Mouse (Mus musculus) ES-E14 (cell line): ENCODE results near the gene Cxcl13. TPM values are rescaled to one million over a fixed set of nuclear protein-coding genes. Genes with fewer than 3 reads are reported as not detected.

Experiments
- DNase-seq: peaks from one replicate; pipeline ENCODE4 v3.0.0-alpha.2; 2013; ENCODE audit warnings: low read depth, low spot score
- H3K27ac ChIP-seq: 2 replicates; pipeline ENCODE4 v1.5.1; 2012; ENCODE audit warnings: low read depth, mild to moderate bottlenecking, low read length, moderate library complexity, mixed read lengths; ENCODE audit not compliant: poor library complexity, insufficient read depth, severe bottlenecking
- H3K36me3 ChIP-seq: 2 replicates; pipeline ENCODE4 v1.6.1; 2012; ENCODE audit warnings: mild to moderate bottlenecking, low read length, moderate library complexity, mixed read lengths; ENCODE audit not compliant: control insufficient read depth, poor library complexity, insufficient read depth, severe bottlenecking
- H3K4me1 ChIP-seq, 2 experiments: fragments of 150-350 bp in 1 of 2; sonication (generic) in 1 of 2; 2 replicates each; pipeline ENCODE4 v1.6.1; 2012; ENCODE audit warnings: low read length in 2 of 2, mild to moderate bottlenecking in 1 of 2, mixed read lengths in 1 of 2; ENCODE audit not compliant: control insufficient read depth in 2 of 2, insufficient read depth in 2 of 2, poor library complexity in 1 of 2
- H3K4me3 ChIP-seq, 2 experiments: fragments of 150-350 bp in 1 of 2; sonication (generic) in 1 of 2; 2 replicates each; pipeline ENCODE4 v1.5.1; 2012; ENCODE audit warnings: low read length in 2 of 2, low read depth in 1 of 2, mild to moderate bottlenecking in 1 of 2, mixed read lengths in 1 of 2; ENCODE audit not compliant: insufficient read depth in 1 of 2, poor library complexity in 1 of 2, severe bottlenecking in 1 of 2
- H3K9ac ChIP-seq: 2 replicates; pipeline ENCODE4 v1.6.1; 2012; ENCODE audit warnings: low read depth, mild to moderate bottlenecking, low read length, mixed read lengths; ENCODE audit not compliant: poor library complexity, insufficient read depth, severe bottlenecking
- H3K9me3 ChIP-seq: fragments of 150-350 bp; sonication (generic); 2 replicates; pipeline ENCODE4 v1.6.1; 2012; ENCODE audit warnings: low read depth, mild to moderate bottlenecking, low read length; ENCODE audit not compliant: control insufficient read depth, insufficient read depth
- CHD2 ChIP-seq: IDR thresholded peaks from 2 replicates; pipeline ENCODE4 v1.6.1; 2014; ENCODE audit warnings: mild to moderate bottlenecking, low read depth, low read length, inconsistent platforms
- HCFC1 ChIP-seq: IDR thresholded peaks from 2 replicates; pipeline ENCODE4 v1.6.1; 2012; ENCODE audit warnings: low read length, inconsistent platforms, borderline replicate concordance; ENCODE audit not compliant: insufficient read depth
- MAFK ChIP-seq: IDR thresholded peaks from 2 replicates; pipeline ENCODE4 v1.6.1; 2014; ENCODE audit warnings: mild to moderate bottlenecking, low read depth, low read length, inconsistent platforms; ENCODE audit not compliant: insufficient read depth
- ZC3H11A ChIP-seq: IDR thresholded peaks from 2 replicates; pipeline ENCODE4 v1.6.1; 2012; ENCODE audit warnings: low read depth, mild to moderate bottlenecking, inconsistent platforms, low read length, borderline replicate concordance
- ZNF384 ChIP-seq: IDR thresholded peaks from 2 replicates; pipeline ENCODE4 v1.6.1; 2012; ENCODE audit warnings: low read depth, low read length, inconsistent platforms
- in situ Hi-C, 2 experiments: fragments of 600-800 bp; cut with MboI; formaldehyde crosslinking; loops; one replicate each; pipeline ENCODE4 v1.15.1; 2025; ENCODE audit warnings: low sequenced_read_pairs in 2 of 2, inconsistent platforms in 1 of 2; ENCODE audit not compliant: unreplicated experiment in 2 of 2
- total RNA-seq: library from RNA; depleted of rRNA; stranded (reverse); fragments of 300-350 nt; gene quantifications from 2 replicates; pipeline ENCODE4 v1.2.3, GENCODE M21; 2012

The Cxcl13 gene
- total RNA-seq, 1 experiment: not detected

DNA sequence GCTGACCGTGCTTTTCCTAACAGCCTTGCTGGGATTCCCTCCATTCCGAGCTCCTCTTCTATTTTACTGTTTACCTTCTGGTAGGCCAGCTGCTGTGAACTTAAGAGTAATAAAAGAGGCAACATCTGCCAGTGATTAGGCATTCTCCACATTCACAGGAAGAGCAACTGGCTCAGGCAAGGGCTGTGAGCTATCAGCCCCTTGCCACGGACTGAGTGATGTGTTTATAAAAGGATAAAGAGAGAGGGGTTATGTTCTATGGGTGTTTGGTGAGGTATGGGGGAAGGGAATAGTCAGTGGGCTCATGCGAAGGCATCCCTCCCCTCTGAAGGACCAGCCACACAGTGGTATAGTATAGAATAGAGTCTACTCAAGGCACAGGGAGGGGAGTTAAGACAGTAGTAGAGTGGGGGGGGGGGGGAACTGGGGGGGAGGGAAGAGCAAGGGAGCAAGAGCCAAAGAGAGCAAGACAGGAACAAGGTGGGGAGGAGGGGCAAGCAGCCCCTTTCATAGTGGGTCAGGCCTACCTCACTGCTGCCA, 16.0 kb upstream of the Cxcl13 start:
- no peak overlapping the region for H3K4me3 ChIP-seq
- H3K9me3 ChIP-seq: no peaks in the 10 kb centered on the region
- H3K36me3 ChIP-seq: no peaks in the 10 kb centered on the region
- no peak overlapping the region for H3K27ac ChIP-seq
- in situ Hi-C loops: no loop called here
- no peak for DNase-seq
- H3K9ac ChIP-seq: no peak overlapping the region
- TF ChIP-seq MAFK: no peak
- no peak for TF ChIP-seq HCFC1
- TF ChIP-seq ZNF384: no peak
- TF ChIP-seq ZC3H11A: no peak
- no peak for TF ChIP-seq CHD2
- no peaks in the 10 kb centered on the region for H3K4me1 ChIP-seq

DNA sequence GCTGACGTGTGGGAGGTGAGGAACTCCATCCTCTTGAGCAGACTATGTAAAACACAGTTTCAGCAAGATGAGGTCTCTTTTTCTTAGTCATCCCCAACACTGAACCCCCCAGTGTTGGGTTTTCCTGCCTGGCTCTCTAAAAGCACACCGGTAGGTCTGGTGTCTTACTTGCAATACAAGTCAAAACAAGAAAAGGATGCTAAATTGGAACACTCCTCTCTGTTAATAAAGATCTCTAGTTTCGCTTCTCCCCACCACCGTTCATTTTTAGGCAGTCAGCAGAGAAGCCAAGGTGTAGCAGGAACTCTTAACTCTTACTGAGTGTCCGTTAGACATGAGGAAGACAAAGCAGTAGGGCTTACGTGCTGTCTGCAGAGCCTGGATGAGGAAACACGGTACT, 15.2 kb upstream of the Cxcl13 start:
- Histone ChIP-seq H3K9me3 (no peaks in the 10 kb centered on the region), H3K4me1 (no peaks in the 10 kb centered on the region), H3K9ac (no peak overlapping the region), H3K4me3 (no peak overlapping the region), H3K27ac (no peak overlapping the region), H3K36me3 (no peaks in the 10 kb centered on the region)
- in situ Hi-C loops: no loop called here
- DNase-seq: no peak
- no peak for TF ChIP-seq MAFK
- no peak for TF ChIP-seq ZNF384
- no peak for TF ChIP-seq HCFC1
- no peak for TF ChIP-seq CHD2
- no peak for TF ChIP-seq ZC3H11A

DNA sequence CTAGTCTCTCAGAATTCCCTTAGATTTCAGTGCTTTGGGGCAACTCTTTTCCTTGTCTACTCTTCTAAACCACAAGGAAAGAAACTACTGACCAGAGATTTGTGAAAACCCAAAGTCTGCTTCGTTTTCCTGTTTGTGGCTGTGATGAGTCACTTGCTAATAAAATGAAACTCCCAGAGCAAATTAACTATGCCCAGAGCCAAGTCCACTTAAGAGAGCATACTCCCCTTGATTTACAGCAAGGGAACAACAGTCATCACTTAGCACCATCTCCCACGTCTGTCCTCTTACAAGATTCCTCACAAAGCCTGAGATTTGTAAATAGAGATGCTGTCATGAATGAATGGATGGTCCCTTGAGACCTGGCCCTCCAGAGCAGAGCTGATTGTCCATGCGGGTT, 11.6 kb upstream of the Cxcl13 start:
- Histone ChIP-seq H3K4me3 (no peak overlapping the region), H3K4me1 (no peaks in the 10 kb centered on the region), H3K36me3 (no peaks in the 10 kb centered on the region), H3K9me3 (no peaks in the 10 kb centered on the region), H3K27ac (no peak overlapping the region), H3K9ac (no peak overlapping the region)
- no peak for TF ChIP-seq CHD2
- no peak for TF ChIP-seq ZNF384
- no peak for TF ChIP-seq ZC3H11A
- no peak for TF ChIP-seq MAFK
- TF ChIP-seq HCFC1: no peak
- no peak for DNase-seq
- in situ Hi-C loops: no loop called here

DNA sequence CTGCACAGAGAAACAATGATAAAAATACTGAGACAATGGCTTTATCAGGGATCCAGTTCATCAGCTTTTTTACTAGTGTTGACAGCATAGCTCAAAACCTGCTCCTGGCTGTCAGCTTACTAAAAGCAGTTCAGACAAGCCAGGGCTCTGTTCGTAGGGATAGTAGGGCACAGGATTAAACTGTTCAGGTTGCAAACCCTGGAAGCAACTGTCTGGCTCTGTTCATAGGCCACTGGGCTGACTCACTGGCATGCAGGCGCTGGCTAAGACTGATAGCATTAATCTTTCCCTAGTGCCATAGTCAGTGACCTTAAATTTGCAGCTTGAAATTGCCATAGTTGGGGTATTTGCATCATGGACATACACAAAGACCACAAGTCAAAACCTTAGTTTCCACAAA, 10.4 kb upstream of the Cxcl13 start:
- DNase-seq: no peak
- no peaks in the 10 kb centered on the region for H3K9me3 ChIP-seq
- H3K36me3 ChIP-seq: no peaks in the 10 kb centered on the region
- in situ Hi-C loops: no loop called here
- no peak overlapping the region for H3K9ac ChIP-seq
- H3K4me1 ChIP-seq: no peaks in the 10 kb centered on the region
- H3K4me3 ChIP-seq: no peak overlapping the region
- TF ChIP-seq ZNF384 (no peak), ZC3H11A (no peak)
- no peak overlapping the region for H3K27ac ChIP-seq

DNA sequence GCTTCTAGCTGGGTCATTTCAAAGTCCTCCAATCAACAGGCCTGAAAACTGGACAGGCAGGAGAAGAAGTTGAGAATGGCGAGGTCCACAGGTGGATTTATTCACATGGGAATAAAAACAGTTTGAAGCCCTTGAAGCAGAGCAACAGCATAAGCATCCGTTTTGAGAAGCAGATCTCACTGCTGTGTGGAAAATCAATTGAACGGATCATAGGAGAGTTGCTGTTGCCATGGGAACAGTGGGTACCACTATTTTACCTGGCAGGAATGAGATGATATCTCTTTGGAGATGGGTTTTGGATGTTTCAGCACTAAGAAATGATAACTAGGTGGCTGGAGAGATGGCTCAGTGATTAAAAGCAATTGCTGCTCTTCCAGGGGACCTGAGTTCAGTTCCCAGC, 8.1 kb upstream of the Cxcl13 start:
- TF ChIP-seq MAFK (no peak), HCFC1 (no peak), CHD2 (no peak), ZC3H11A (no peak), ZNF384 (no peak)
- in situ Hi-C loops: no loop called here
- no peak overlapping the region for H3K9ac ChIP-seq

More for the DNA sequence above, 8.1 kb upstream of the Cxcl13 start:
- Histone ChIP-seq H3K36me3 (no peaks in the 10 kb centered on the region), H3K27ac (no peak overlapping the region), H3K4me1 (no peaks in the 10 kb centered on the region), H3K4me3 (no peak overlapping the region), H3K9me3 (no peaks in the 10 kb centered on the region)
- DNase-seq: no peak
